ENCODE assay signal across 16 mouse cellular contexts in the genomic region with DNA sequence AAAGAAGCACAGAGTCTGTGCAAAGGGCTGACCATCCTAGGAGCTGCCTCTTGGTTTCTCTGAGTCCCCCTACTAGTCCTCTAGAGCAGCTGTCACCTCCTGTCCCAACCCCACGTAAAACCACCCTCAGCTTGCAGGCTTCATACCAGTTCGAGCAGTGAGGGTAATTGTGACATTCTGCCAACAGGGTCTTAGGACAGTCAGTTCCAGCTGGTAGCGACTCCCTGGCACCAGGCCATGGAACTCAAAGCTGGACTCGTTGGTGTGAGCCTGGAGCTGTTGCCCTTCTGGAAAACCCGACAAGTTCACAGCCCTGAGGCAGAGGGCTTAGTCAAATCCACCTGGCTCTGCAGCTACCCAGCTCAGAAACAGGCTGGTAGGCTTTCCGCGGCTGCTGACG. TPM values are rescaled to one million over a fixed set of nuclear protein-coding genes. Genes with fewer than 3 reads are reported as not detected.
DNase-seq lines count a peak whose midpoint lies in the region; ATAC-seq and TF ChIP-seq lines count a peak whose summit lies in the region.
"Had no signal": no experiment of that assay in that cellular context is flagged by ENCODE, and none has a peak within 500 bp of the region (broad histone marks: within the 10 kb centered on the region; RNA-seq: fewer than 3 reads in every experiment).

No protein-coding gene starts in this region.

- no peak for ATAC-seq in forebrain, embryonic 14.5 days
- ATAC-seq in forebrain, embryonic 15.5 days (replicated peaks): no peak
- peak; percentile 60 for ATAC-seq in lung, postnatal 0 days
- ATAC-seq in limb, embryonic 11.5 days (ENCODE audit: insufficient number of reproducible peaks, low FRiP score, low TSS enrichment, low read depth): no peak
- ATAC-seq: forebrain, embryonic 16.5 days; intestine, embryonic 16.5 days; Patski had no signal

- H3K27ac ChIP-seq in forebrain, embryonic 14.5 days (ENCODE audit: low read depth, low read length): no peak overlapping the region
- H3K27ac ChIP-seq in forebrain, embryonic 15.5 days (replicated peaks): no peak overlapping the region
- no peak overlapping the region for H3K27ac ChIP-seq in lung, postnatal 0 days (ENCODE audit: low read length)
- peak overlapping the region; percentile 81 for H3K27ac ChIP-seq in embryonic facial prominence, embryonic 10.5 days (replicated peaks)
- H3K27ac ChIP-seq in limb, embryonic 11.5 days (replicated peaks; ENCODE audit: low read depth, low read length): peak overlapping the region; percentile 43; the same call in 1 of the 2 replicates
- H3K27ac ChIP-seq: heart, adult 2 months; liver, embryonic 15.5 days had no signal

- H3K9me3 ChIP-seq in forebrain, embryonic 14.5 days (replicated peaks; ENCODE audit: control insufficient read depth, low read length): no peaks in the 10 kb centered on the region
- H3K9me3 ChIP-seq in forebrain, embryonic 15.5 days: no peaks in the 10 kb centered on the region
- H3K9me3 ChIP-seq in lung, postnatal 0 days (ENCODE audit: low read length): no peaks in the 10 kb centered on the region
- no peaks in the 10 kb centered on the region for H3K9me3 ChIP-seq in embryonic facial prominence, embryonic 10.5 days
- no peaks in the 10 kb centered on the region for H3K9me3 ChIP-seq in limb, embryonic 11.5 days (ENCODE audit: control insufficient read depth, low read length)
- H3K9me3 ChIP-seq: liver, embryonic 15.5 days had no signal

- no peaks in the 10 kb centered on the region for H3K27me3 ChIP-seq in forebrain, embryonic 14.5 days (replicated peaks; ENCODE audit: control insufficient read depth, insufficient read depth, low read length)
- H3K27me3 ChIP-seq in forebrain, embryonic 15.5 days: no peaks in the 10 kb centered on the region
- H3K27me3 ChIP-seq in lung, postnatal 0 days (replicated peaks; ENCODE audit: insufficient read depth, low read length): no peaks in the 10 kb centered on the region; the same call in 1 of the 2 replicates
- peaks cover 44% of the 10 kb centered on the region for H3K27me3 ChIP-seq in embryonic facial prominence, embryonic 10.5 days (replicated peaks; ENCODE audit: low read depth, poor library complexity, severe bottlenecking)
- 0 out of 2 replicates have a peak, but pooled peaks cover 3% of the 10 kb centered on the region for H3K27me3 ChIP-seq in limb, embryonic 11.5 days (ENCODE audit: control insufficient read depth, insufficient read depth, low read length)
- H3K27me3 ChIP-seq: Patski had no signal

- no peak for TF ChIP-seq EP300 in lung, postnatal 0 days (IDR thresholded peaks at IDR 0.05)

- H3K9ac ChIP-seq in forebrain, embryonic 14.5 days (ENCODE audit: low read length): no peak overlapping the region
- no peak overlapping the region for H3K9ac ChIP-seq in forebrain, embryonic 15.5 days (replicated peaks)
- H3K9ac ChIP-seq in lung, postnatal 0 days (replicated peaks; ENCODE audit: low read depth): no peak overlapping the region
- H3K9ac ChIP-seq in limb, embryonic 11.5 days (ENCODE audit: low read length): peak overlapping the region; percentile 38; the same call in 1 of the 2 replicates
- H3K9ac ChIP-seq: liver, embryonic 15.5 days had no signal

- WGBS in forebrain, embryonic 14.5 days: 69% methylated on average over 8 of the region's 8 CpGs
- WGBS in forebrain, embryonic 15.5 days: 60% methylated on average over 8 of the region's 8 CpGs
- WGBS in lung, postnatal 0 days: 42% methylated on average over 8 of the region's 8 CpGs
- 69% methylated on average over 8 of the region's 8 CpGs for WGBS in embryonic facial prominence, embryonic 10.5 days
- 66% methylated on average over 8 of the region's 8 CpGs for WGBS in limb, embryonic 11.5 days

- no peaks in the 10 kb centered on the region for H3K36me3 ChIP-seq in forebrain, embryonic 14.5 days (ENCODE audit: control insufficient read depth, insufficient read depth, low read length)
- H3K36me3 ChIP-seq in forebrain, embryonic 15.5 days: no peaks in the 10 kb centered on the region
- no peaks in the 10 kb centered on the region for H3K36me3 ChIP-seq in lung, postnatal 0 days (ENCODE audit: insufficient read depth, low read length)
- no peaks in the 10 kb centered on the region for H3K36me3 ChIP-seq in embryonic facial prominence, embryonic 10.5 days (replicated peaks)
- H3K36me3 ChIP-seq in limb, embryonic 11.5 days (ENCODE audit: control insufficient read depth, insufficient read depth, low read length): no peaks in the 10 kb centered on the region
- H3K36me3 ChIP-seq: liver, embryonic 15.5 days had no signal

- DNase-seq in forebrain, embryonic 14.5 days (ENCODE audit: low spot score): peak; percentile 30
- peak; percentile 46 for DNase-seq in lung, postnatal 0 days (ENCODE audit: low spot score)
- no peak for DNase-seq in lung, postnatal 36 days
- DNase-seq in embryonic facial prominence, embryonic 10.5 days (ENCODE audit: low spot score): no peak
- DNase-seq in limb, embryonic 11.5 days (ENCODE audit: low spot score): no peak
- DNase-seq in spleen, adult 12 weeks (ENCODE audit: low spot score): no peak
- DNase-seq in urinary bladder, adult 2 months (ENCODE audit: low spot score): no peak
- DNase-seq: cerebellum, adult 9-10 months; heart, adult 2 months; layer of hippocampus, postnatal 36 days had no signal

- H3K4me3 ChIP-seq in forebrain, embryonic 14.5 days (ENCODE audit: low read depth, low read length): no peak overlapping the region
- no peak overlapping the region for H3K4me3 ChIP-seq in forebrain, embryonic 15.5 days
- H3K4me3 ChIP-seq in lung, postnatal 0 days (ENCODE audit: low read depth, low read length): no peak overlapping the region
- no peak overlapping the region for H3K4me3 ChIP-seq in embryonic facial prominence, embryonic 10.5 days
- no peak overlapping the region for H3K4me3 ChIP-seq in limb, embryonic 11.5 days (ENCODE audit: low read depth, low read length)
- H3K4me3 ChIP-seq: heart, adult 2 months; liver, embryonic 15.5 days had no signal

- no peaks in the 10 kb centered on the region for H3K4me1 ChIP-seq in forebrain, embryonic 14.5 days (ENCODE audit: control insufficient read depth, insufficient read depth, low read length)
- no peaks in the 10 kb centered on the region for H3K4me1 ChIP-seq in forebrain, embryonic 15.5 days
- no peaks in the 10 kb centered on the region for H3K4me1 ChIP-seq in lung, postnatal 0 days (ENCODE audit: insufficient read depth, low read depth, low read length)
- peaks cover 49% of the 10 kb centered on the region for H3K4me1 ChIP-seq in embryonic facial prominence, embryonic 10.5 days
- H3K4me1 ChIP-seq in limb, embryonic 11.5 days (ENCODE audit: control insufficient read depth, insufficient read depth, low read length): peaks cover 23% of the 10 kb centered on the region

- H3K4me2 ChIP-seq in forebrain, embryonic 14.5 days (ENCODE audit: low read length): no peak overlapping the region
- no peak overlapping the region for H3K4me2 ChIP-seq in forebrain, embryonic 15.5 days (replicated peaks)
- no peak overlapping the region for H3K4me2 ChIP-seq in lung, postnatal 0 days (replicated peaks; ENCODE audit: low read depth, low read length)
- H3K4me2 ChIP-seq in limb, embryonic 11.5 days (ENCODE audit: low read depth, severe bottlenecking): no peak overlapping the region
- H3K4me2 ChIP-seq: liver, embryonic 15.5 days had no signal

- TF ChIP-seq CTCF in lung, postnatal 0 days (IDR thresholded peaks at IDR 0.05): no peak

RNA-seq across cellular contexts. Expression of gene Ptpn7, which starts 6.5 kb away (rescaled TPM):
- polyA plus RNA-seq in forebrain, embryonic 14.5 days (2014; fragmentation: Nextera tagmentation; extraction: Ambion mirVana): 0.32 and 0.57 TPM in 2 replicates
- 0.23 and 0.24 TPM in 2 replicates for polyA plus RNA-seq in forebrain, embryonic 15.5 days (2015; fragmentation: Nextera tagmentation; extraction: Ambion mirVana)
- polyA plus RNA-seq in lung, postnatal 0 days (2015; fragmentation: Nextera tagmentation; extraction: Ambion mirVana): 2.9 and 3.0 TPM in 2 replicates
- 1.3 and 2.1 TPM in 2 replicates for polyA plus RNA-seq in embryonic facial prominence, embryonic 10.5 days (2016; fragmentation: Nextera tagmentation; extraction: Ambion mirVana)
- polyA plus RNA-seq in limb, embryonic 11.5 days (2014; fragmentation: Nextera tagmentation; extraction: Ambion mirVana): 1.3 TPM in 2 replicates
- 2.6 and 2.7 TPM in 2 replicates for polyA plus RNA-seq in urinary bladder, adult 2 months (2012; rRNA removed)

RNA-seq across cellular contexts. Expression of gene Arl8a, which starts 20.6 kb away (rescaled TPM):
- polyA plus RNA-seq in forebrain, embryonic 14.5 days (2014; fragmentation: Nextera tagmentation; extraction: Ambion mirVana): 213 and 251 TPM in 2 replicates
- 301 and 307 TPM in 2 replicates for polyA plus RNA-seq in forebrain, embryonic 15.5 days (2015; fragmentation: Nextera tagmentation; extraction: Ambion mirVana)
- polyA plus RNA-seq in lung, postnatal 0 days (2015; fragmentation: Nextera tagmentation; extraction: Ambion mirVana): 51.8 and 56.3 TPM in 2 replicates
- 48.3 and 50.3 TPM in 2 replicates for polyA plus RNA-seq in embryonic facial prominence, embryonic 10.5 days (2016; fragmentation: Nextera tagmentation; extraction: Ambion mirVana)
- polyA plus RNA-seq in limb, embryonic 11.5 days (2014; fragmentation: Nextera tagmentation; extraction: Ambion mirVana): 40.8 and 44.9 TPM in 2 replicates
- polyA plus RNA-seq in urinary bladder, adult 2 months (2012; rRNA removed): 115 and 118 TPM in 2 replicates

RNA-seq across cellular contexts. Expression of gene Lgr6, which starts 20.9 kb away (rescaled TPM):
- 0.48 TPM in 2 replicates for polyA plus RNA-seq in forebrain, embryonic 14.5 days (2014; fragmentation: Nextera tagmentation; extraction: Ambion mirVana)
- 0.41 and 0.61 TPM in 2 replicates for polyA plus RNA-seq in forebrain, embryonic 15.5 days (2015; fragmentation: Nextera tagmentation; extraction: Ambion mirVana)
- polyA plus RNA-seq in lung, postnatal 0 days (2015; fragmentation: Nextera tagmentation; extraction: Ambion mirVana): 2.9 and 3.9 TPM in 2 replicates
- polyA plus RNA-seq in embryonic facial prominence, embryonic 10.5 days (2016; fragmentation: Nextera tagmentation; extraction: Ambion mirVana): 0.73 and 1.1 TPM in 2 replicates
- polyA plus RNA-seq in limb, embryonic 11.5 days (2014; fragmentation: Nextera tagmentation; extraction: Ambion mirVana): 0.49 and 0.67 TPM in 2 replicates
- 0.34 and 0.55 TPM in 2 replicates for polyA plus RNA-seq in urinary bladder, adult 2 months (2012; rRNA removed)

RNA-seq across cellular contexts. Expression of gene Gpr37l1, which starts 41.5 kb away (rescaled TPM):
- 0.24 and 0.33 TPM in 2 replicates for polyA plus RNA-seq in forebrain, embryonic 14.5 days (2014; fragmentation: Nextera tagmentation; extraction: Ambion mirVana)
- 0.31 and 0.33 TPM in 2 replicates for polyA plus RNA-seq in forebrain, embryonic 15.5 days (2015; fragmentation: Nextera tagmentation; extraction: Ambion mirVana)
- polyA plus RNA-seq in lung, postnatal 0 days (2015; fragmentation: Nextera tagmentation; extraction: Ambion mirVana): 0.06 and 0.19 TPM in 2 replicates
- not detected in 2 replicates for polyA plus RNA-seq in embryonic facial prominence, embryonic 10.5 days (2016; fragmentation: Nextera tagmentation; extraction: Ambion mirVana)
- polyA plus RNA-seq in limb, embryonic 11.5 days (2014; fragmentation: Nextera tagmentation; extraction: Ambion mirVana): 0.12 TPM in 1 of 2 replicates, not detected in the other
- 6.8 and 7.3 TPM in 2 replicates for polyA plus RNA-seq in urinary bladder, adult 2 months (2012; rRNA removed)
- polyA plus RNA-seq: C2C12; liver, embryonic 15.5 days had no signal

Comparison
In these comparisons a context has a peak if more than half of its experiments do, and no peak if none do; other contexts are left out.
1. DNase-seq: peak in forebrain, embryonic 14.5 days (single experiment) and lung, postnatal 0 days (single experiment); none in lung, postnatal 36 days (single experiment), embryonic facial prominence, embryonic 10.5 days (single experiment), limb, embryonic 11.5 days (single experiment), spleen, adult 12 weeks (single experiment) and urinary bladder, adult 2 months (single experiment).
2. H3K27ac ChIP-seq: peak in embryonic facial prominence, embryonic 10.5 days (single experiment) and limb, embryonic 11.5 days (single experiment); none in forebrain, embryonic 14.5 days (single experiment), forebrain, embryonic 15.5 days (single experiment) and lung, postnatal 0 days (single experiment).